Mouse (Mus musculus): Measurements from ENCODE around the gene Efhc1.
"Not testable (repeated sequence)": the region's sequence is repeated elsewhere in the genome, so short reads cannot be mapped to it uniquely, and the experiment has no call there.

Gene Efhc1

DNA sequence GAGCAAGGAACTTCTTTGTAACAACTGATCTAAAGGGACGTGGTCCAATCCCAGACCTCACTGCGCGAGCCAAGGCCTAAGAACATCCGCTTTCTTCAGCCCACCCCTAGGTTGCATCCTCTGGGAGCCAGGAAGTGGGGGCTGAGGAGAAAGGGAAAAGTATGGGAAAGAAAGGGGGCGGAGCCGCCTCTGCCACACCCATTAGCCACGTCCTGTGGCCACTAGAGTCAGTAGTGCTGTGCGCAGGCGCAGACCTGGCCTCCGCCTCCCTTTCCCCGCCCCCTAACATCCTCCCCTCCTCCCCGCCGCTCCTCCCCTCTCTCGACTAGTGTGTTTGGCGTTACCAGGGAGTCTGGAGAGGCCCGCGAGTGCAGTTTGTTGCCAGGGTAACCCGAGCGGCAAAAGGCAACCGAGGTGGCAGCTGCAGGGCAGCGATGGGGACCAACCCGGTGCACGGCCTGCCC is at the start of gene Efhc1:
Efhc1 (plus strand) TSS at position 327 of the 464 bp plus-strand sequence.
- peak; percentile 95 for DNase-seq (ENCODE audit: low spot score)

- no peak for DNase-seq (ENCODE audit: low spot score)
These were observed 45.8 kb upstream of the Efhc1 start for GRCm38 (mm10) chr1:20905501-20906127.

DNA sequence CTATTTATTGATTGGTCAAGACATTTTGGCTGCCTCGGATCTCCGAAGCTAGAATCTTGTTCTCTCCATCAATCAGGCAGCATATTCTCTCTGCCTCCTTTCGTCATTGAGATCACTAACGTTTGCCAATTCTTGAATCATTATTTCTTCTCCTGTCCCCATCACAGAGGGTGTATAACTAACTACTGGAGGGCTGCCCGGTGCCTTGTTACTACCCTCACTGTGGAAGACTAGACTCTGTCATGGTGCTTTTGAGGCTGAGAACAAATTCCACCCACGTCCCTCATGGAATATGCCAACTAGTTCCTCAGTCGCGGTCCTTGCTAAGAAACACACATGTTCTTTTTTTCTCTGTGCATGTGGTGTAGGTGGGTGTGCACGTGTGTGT is 45.3 kb upstream of the Efhc1 start:
- DNase-seq (ENCODE audit: low spot score): no peak

DNA sequence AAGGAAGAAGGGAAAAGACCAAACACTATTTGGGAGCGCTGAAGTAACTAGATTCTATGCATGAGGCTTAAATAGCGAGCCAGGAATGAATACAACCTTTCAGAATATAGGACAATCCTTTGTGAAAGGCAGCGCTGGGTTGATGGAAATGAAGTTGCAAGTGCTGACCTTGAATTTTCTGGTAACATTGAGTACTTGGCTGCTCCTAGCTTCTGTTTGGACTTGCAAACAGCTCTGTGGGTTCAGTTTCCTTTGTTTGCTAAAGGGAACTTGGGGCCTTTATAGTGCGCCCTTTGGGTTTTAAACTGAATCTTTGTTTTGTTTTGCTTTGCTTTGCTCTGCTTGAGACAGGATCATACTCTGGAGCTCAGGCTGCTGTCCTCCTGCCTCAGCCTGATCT is 42.9 kb upstream of the Efhc1 start:
- no peak for DNase-seq (ENCODE audit: low spot score)

- DNase-seq (ENCODE audit: low spot score): no peak
These were observed 39.3 kb upstream of the Efhc1 start for GRCm38 (mm10) chr1:20912115-20912514.

- no peak for DNase-seq (ENCODE audit: low spot score)
These were observed 38.8 kb upstream of the Efhc1 start for GRCm38 (mm10) chr1:20912527-20913171.

DNA sequence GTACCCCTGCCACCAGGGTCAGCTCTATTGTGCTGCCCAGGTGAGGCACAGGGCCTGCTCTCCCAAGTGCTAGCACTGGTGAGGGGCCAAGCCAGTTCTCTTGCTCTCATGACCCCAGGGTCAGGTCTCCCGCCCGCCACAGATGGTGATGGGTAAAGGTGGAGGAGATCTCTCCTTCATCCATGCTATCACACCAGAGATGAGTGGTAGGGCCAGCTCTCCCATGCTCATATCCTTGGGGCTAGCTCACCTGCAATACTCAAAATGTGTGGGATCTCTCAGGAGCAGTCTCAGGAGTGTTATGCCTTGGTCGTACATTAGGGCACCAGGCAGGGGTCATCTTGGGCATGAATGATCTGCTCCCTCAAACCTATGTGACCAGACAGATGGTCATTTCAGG is 36.7 kb upstream of the Efhc1 start:
- no peak for DNase-seq (ENCODE audit: low spot score)

- DNase-seq (ENCODE audit: low spot score): no peak
These were observed 35.8 kb upstream of the Efhc1 start for GRCm38 (mm10) chr1:20915608-20916007.

DNA sequence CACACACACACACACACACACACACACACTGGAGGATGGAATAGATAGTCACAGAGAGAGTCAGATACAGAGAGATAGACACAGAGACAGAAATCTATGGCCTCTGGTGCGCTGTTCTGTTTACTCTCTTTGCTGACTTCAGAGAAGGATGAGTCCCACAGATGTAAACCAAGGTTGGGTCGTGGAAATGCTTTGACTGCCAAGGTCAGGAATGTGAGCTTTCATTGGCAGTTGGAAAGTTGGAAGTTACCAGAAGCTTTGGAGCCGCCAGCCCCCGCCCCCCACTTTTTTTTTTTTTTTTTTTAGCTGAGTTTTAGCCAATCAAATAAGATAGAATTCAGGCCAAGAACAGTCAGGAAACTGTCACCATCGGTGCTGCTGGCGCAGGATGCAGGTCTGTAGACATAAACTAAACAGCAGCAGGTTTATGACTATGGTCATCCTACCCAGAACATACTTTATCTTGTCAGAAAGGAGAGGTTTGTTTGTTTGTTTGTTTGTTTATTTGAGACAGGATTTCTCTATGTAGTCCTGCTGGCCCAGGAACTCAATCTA is 33.9 kb upstream of the Efhc1 start:
- DNase-seq (ENCODE audit: low spot score): no peak

DNA sequence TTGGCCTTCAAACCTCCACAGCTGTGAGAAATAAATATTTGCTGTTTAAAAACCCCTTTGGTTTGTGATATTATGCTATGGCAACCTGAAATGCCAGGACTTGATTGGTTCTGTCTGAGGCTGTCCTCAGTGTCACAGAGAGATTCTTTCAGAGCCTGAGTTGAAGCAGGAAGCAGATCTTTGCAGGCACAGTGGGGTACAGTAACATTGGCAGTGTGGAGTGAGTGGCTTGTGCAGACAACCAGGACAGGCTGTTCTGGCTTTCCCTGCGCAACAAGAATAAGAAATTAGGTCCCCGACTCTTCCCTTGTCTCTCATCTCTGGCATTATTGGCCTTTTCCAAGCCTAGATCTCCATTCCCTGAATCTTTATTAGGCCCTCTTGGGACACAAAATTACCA is 31.7 kb upstream of the Efhc1 start:
- DNase-seq (ENCODE audit: low spot score): no peak

DNA sequence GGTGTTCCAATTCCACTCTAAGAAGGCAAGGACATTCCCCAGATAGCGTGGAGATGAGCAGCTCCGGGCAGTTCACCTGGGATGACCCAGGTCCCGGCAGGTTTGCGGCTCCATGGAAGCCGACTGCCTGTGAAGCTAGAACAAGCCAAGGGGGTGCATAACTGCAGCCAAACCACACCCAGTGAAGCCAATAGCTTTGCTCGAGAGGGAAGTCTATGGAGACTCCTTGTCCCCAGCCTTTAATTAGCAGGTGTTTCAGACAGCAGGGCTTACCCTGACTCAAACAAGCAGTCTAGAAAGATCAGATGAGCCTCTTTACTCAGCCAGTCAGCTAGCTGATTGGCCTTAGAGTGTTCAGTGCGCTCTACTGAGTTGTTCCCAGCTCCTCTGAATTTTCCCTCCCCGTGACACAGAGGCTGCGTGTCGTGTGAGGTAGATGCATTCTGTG is 30.3 kb upstream of the Efhc1 start:
- DNase-seq (ENCODE audit: low spot score): no peak

DNA sequence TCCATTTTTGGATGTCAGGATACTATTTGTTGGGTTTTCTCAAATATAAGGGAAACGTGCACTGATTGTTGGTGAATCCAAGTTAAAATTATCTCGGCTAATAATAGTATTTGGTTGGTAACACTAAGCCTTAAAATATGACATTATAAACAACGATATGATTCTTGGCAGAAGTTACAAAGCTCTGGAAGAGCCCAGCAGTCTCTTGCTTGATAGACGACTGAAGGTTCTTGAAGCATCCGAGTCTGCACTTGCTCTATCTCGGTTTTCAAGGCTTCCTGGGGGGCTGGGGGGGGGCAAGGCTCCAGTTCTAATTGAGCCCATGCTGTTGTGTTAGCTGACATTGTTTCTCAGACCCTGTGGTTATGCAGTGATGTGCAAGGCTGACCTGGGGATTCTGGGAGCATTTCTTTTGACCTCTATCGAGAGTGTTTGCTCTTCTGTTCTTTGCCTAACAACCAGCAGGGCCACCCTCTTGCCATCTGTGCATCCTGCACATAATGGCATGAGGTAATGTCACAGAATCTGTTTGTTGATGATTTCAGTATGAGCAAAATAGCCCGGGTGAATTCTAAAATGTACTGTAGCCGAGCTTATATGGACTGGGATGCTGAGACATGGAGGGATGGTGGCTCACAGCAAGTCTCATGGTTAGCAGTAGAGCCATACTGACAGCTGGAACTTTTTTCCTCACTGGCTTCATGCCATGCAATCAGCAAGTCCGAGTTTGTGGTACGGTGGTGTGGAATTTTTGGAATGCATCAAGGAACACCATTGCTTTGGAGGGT is 28.6 kb upstream of the Efhc1 start:
- no peak for DNase-seq (ENCODE audit: low spot score)

- DNase-seq (ENCODE audit: low spot score): not testable (repeated sequence)
These were observed 26.1 kb upstream of the Efhc1 start for GRCm38 (mm10) chr1:20925324-20925723.

- no peak for DNase-seq (ENCODE audit: low spot score)
These were observed 25.5 kb upstream of the Efhc1 start for GRCm38 (mm10) chr1:20925926-20926325.

GRCm38 (mm10) chr1:20926376-20926775 is 25.1 kb upstream of the Efhc1 start:
- no peak for DNase-seq (ENCODE audit: low spot score)

GRCm38 (mm10) chr1:20928487-20928886 is 22.9 kb upstream of the Efhc1 start:
- no peak for DNase-seq (ENCODE audit: low spot score)

DNA sequence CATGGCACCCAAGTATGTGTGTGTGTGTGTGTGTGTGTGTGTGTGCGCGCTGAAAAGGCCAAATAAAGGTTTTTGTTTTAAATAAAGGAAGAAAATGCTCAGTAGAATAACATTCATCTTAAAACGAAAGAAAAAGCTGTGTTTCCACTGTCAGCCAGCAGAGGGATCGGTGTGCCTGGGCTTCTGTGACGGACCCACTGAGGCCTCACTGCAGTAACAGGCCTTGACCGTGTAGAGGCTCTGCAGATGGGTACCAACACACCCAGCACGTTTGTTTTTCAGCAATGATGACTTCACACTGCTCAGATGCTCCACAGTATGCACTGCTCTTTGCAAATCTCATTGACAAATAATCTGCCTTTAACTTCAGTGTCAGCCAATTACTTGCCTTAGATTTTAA is 18.0 kb upstream of the Efhc1 start:
- peak; percentile 20 for DNase-seq (ENCODE audit: low spot score)

DNA sequence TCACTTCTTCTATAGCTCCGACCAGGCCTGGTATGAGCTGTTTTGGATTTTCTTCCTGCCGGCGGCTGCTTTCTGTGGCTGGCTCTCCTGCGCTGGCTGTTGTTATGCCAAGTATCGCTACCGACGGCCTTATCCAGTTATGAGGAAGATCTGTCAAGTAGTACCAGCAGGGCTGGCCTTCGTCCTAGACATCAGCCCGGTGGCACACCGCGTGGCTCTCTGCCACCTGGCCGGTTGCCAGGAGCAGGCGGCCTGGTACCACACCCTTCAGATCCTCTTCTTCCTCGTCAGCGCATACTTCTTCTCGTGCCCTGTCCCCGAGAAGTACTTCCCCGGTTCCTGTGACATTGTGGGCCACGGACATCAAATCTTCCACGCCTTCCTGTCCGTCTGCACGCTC is 16.3 kb upstream of the Efhc1 start:
- DNase-seq (ENCODE audit: low spot score): no peak

GRCm38 (mm10) chr1:20939046-20939445 is 12.4 kb upstream of the Efhc1 start:
- peak; percentile 37 for DNase-seq (ENCODE audit: low spot score)

GRCm38 (mm10) chr1:20940151-20940550 is 11.3 kb upstream of the Efhc1 start:
- peak; percentile 49 for DNase-seq (ENCODE audit: low spot score)

DNA sequence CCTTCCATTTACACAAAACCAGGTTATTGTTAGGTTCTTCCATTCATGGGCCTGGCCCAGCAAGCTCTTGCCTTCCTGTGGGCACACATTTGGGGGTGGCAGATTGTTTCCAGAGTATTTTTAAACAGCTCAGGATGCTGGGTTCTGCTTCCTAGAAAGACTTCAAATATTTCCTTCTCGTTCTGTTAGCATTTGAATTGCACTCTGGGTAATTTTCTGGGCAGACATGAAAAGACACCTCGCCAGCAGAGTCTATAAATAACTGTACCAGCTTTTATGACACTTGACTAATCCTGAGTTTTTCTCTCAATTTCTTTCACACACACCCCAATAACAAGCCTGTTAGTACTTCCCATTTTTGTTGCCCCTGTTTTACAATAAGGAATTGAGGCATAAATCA is 10.1 kb upstream of the Efhc1 start:
- DNase-seq (ENCODE audit: low spot score): no peak

- no peak for DNase-seq (ENCODE audit: low spot score)
These were observed 9.6 kb upstream of the Efhc1 start for GRCm38 (mm10) chr1:20941857-20942256.

DNA sequence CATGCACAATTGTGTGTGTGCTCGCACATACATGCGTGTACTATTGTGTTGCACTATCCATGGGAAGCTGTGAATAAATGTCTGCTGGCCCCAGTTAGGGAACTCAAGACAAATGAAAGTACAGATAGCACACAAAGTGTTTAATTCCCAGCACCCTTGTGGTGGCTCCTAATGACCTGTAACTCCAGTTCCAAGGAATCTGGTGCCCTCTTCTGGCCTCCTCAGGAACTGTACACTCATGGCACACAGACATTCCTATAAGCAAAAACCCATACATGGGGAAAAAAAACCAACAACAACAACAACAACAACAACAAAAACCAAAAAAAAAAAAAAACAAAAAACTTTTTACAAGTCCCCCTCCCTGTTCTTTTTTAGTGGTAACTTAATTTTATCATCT is 8.4 kb upstream of the Efhc1 start:
- no peak for DNase-seq (ENCODE audit: low spot score)
